Mouse (Mus musculus) thymus, adult 2 months (tissue): ENCODE data around the gene Fto. TPM values are rescaled to one million over a fixed set of nuclear protein-coding genes. Genes with fewer than 3 reads are reported as not detected.

Experiments
- DNase-seq: peaks from one replicate; pipeline ENCODE4 v3.0.0; 2021
- H3K27ac ChIP-seq: fragments of 200-500 bp; 2 replicates; pipeline ENCODE4 v1.5.1; 2012; ENCODE audit warnings: low read length, control low read depth; ENCODE audit not compliant: control insufficient read depth, insufficient read depth
- H3K27me3 ChIP-seq: fragments of 200-500 bp; 2 replicates; pipeline ENCODE4 v1.6.1; 2012; ENCODE audit warnings: mild to moderate bottlenecking, low read length, moderate library complexity, mixed read lengths; ENCODE audit not compliant: control insufficient read depth, insufficient read depth
- H3K36me3 ChIP-seq: fragments of 200-500 bp; 2 replicates; pipeline ENCODE4 v1.6.1; 2012; ENCODE audit warnings: mild to moderate bottlenecking, low read length, moderate library complexity; ENCODE audit not compliant: control insufficient read depth, insufficient read depth
- H3K4me1 ChIP-seq: fragments of 200-500 bp; replicated peaks from 2 replicates; pipeline ENCODE4 v1.6.1; 2012; ENCODE audit warnings: low read length; ENCODE audit not compliant: control insufficient read depth, insufficient read depth
- H3K4me3 ChIP-seq: fragments of 200-500 bp; 2 replicates; pipeline ENCODE4 v1.5.1; 2012; ENCODE audit warnings: mild to moderate bottlenecking, low read length, control low read depth, moderate library complexity; ENCODE audit not compliant: control insufficient read depth, insufficient read depth
- CTCF ChIP-seq: fragments of 200-500 bp; IDR thresholded peaks from 2 replicates; pipeline ENCODE4 v1.5.1; 2012; ENCODE audit warnings: mild to moderate bottlenecking, control low read depth, low read length, moderate library complexity, borderline replicate concordance; ENCODE audit not compliant: control insufficient read depth, poor library complexity, insufficient read depth; ENCODE audit errors: extremely low read depth
- POLR2A ChIP-seq: fragments of 200-500 bp; IDR thresholded peaks from 2 replicates; pipeline ENCODE4 v1.6.1; 2012; ENCODE audit warnings: mild to moderate bottlenecking, low read length, control low read depth, moderate library complexity; ENCODE audit not compliant: control insufficient read depth, poor library complexity, insufficient read depth; ENCODE audit errors: extremely low read depth
- WGBS: fragments of 180-500 bp; shearing (Covaris S2); methylation state at CpG from one replicate; pipeline ENCODE4 v1.1.7; 2018; 5-methylcytosine and 5-hydroxymethylcytosine counted together
- polyA plus RNA-seq: library from polyadenylated mRNA; depleted of rRNA; stranded (reverse); fragments of >200 nt; gene quantifications from 2 replicates; pipeline ENCODE4 v1.2.3, GENCODE M21; 2012

Fto gene
- polyA plus RNA-seq, 1 experiment = 29.9 TPM

- DNase-seq = no peak
- no peaks in the 10 kb centered on the region for H3K27me3 ChIP-seq
- no peaks in the 10 kb centered on the region for H3K4me1 ChIP-seq
- TF ChIP-seq POLR2A = no peak
- no peak for TF ChIP-seq CTCF
- H3K36me3 ChIP-seq = no peaks in the 10 kb centered on the region
- WGBS = 91% methylated on average over 18 of the region's 18 CpGs
- H3K27ac ChIP-seq = no peak overlapping the region
- no peak overlapping the region for H3K4me3 ChIP-seq
Measured at GRCm38 (mm10) chr8:91625686-91626558, 312.6 kb downstream of the Fto start.

- no peak for DNase-seq
- H3K27ac ChIP-seq = no peak overlapping the region
- WGBS = 49% methylated on average over 14 of the region's 14 CpGs
- H3K4me1 ChIP-seq = no peaks in the 10 kb centered on the region
- no peaks in the 10 kb centered on the region for H3K27me3 ChIP-seq
- H3K4me3 ChIP-seq = no peak overlapping the region
- no peaks in the 10 kb centered on the region for H3K36me3 ChIP-seq
- TF ChIP-seq POLR2A (no peak), CTCF (no peak)
Measured at GRCm38 (mm10) chr8:91629594-91629993, 316.3 kb downstream of the Fto start.

DNA sequence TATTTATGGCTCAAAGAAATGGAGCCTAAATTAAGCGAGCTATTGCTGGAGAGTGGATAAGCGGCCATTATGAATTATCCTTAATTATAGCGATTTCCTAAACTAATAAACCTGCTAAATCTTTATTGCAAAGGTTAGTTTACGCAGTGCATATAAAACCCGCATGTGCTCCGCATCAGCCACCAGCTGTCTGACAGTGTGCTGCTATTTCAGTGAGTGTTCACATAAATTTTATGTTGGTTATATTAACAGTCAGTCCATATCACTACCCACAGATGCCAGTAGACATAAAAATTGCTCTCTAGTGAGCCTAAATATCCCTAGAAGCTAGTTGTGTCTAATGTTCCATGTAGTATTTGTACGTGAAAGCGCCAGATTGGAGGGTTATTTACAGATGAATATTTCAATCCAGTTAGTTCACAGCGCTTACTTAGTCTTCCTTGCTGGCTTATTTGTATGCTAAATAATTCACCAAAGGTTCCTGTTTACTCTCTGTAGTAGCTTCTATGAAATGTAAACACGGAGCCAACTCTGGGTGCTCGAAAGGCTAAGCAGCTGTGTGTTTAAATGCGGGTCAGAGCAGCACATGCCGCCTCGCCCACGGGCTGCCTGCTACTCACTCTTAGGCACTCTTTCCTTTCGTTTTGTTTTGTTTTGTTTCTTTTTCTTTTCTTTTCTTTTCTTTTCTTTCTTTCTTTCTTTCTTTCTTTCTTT is 317.2 kb downstream of the Fto start:
- Histone ChIP-seq H3K4me3 (no peak overlapping the region), H3K27me3 (no peaks in the 10 kb centered on the region), H3K27ac (no peak overlapping the region), H3K36me3 (no peaks in the 10 kb centered on the region), H3K4me1 (no peaks in the 10 kb centered on the region)
- TF ChIP-seq POLR2A (no peak), CTCF (no peak)
- WGBS = 93% methylated on average over 16 of the region's 16 CpGs
- DNase-seq = no peak

DNA sequence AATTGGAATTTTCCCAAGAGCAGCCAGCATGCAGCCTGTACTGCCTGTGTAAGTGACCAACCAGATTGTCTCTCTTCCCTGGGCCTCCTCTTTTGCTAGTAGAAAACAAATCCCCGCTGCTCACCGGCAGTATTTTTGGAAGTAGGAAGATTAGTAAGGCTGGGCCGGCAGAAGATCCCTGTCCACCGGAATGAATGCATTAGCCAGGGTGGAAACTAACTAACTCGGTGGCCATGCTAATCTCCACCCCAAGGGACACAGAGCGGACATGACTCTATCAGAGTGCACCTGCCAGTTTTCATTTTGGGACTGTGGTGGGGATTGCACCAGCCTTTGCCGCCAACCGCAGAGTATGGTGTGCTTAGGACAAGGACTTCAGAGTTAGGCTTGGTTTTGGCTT is 319.1 kb downstream of the Fto start:
- Histone ChIP-seq H3K27me3 (no peaks in the 10 kb centered on the region), H3K4me1 (no peaks in the 10 kb centered on the region), H3K27ac (no peak overlapping the region), H3K4me3 (no peak overlapping the region), H3K36me3 (no peaks in the 10 kb centered on the region)
- no peak for DNase-seq
- TF ChIP-seq CTCF (no peak), POLR2A (no peak)
- 97% methylated on average over 8 of the region's 8 CpGs for WGBS

- Histone ChIP-seq H3K4me3 (no peak overlapping the region), H3K27ac (no peak overlapping the region), H3K27me3 (no peaks in the 10 kb centered on the region), H3K36me3 (no peaks in the 10 kb centered on the region), H3K4me1 (no peaks in the 10 kb centered on the region)
- 94% methylated on average over 4 of the region's 4 CpGs for WGBS
- TF ChIP-seq CTCF (no peak), POLR2A (no peak)
- DNase-seq = no peak
Measured at GRCm38 (mm10) chr8:91635406-91635805, 322.1 kb downstream of the Fto start.

GRCm38 (mm10) chr8:91636887-91637286 is 323.6 kb downstream of the Fto start:
- H3K27ac ChIP-seq = no peak overlapping the region
- DNase-seq = no peak
- no peak overlapping the region for H3K4me3 ChIP-seq
- TF ChIP-seq CTCF (no peak), POLR2A (no peak)
- no peaks in the 10 kb centered on the region for H3K4me1 ChIP-seq
- 97% methylated on average over 6 of the region's 6 CpGs for WGBS
- no peaks in the 10 kb centered on the region for H3K36me3 ChIP-seq
- no peaks in the 10 kb centered on the region for H3K27me3 ChIP-seq

GRCm38 (mm10) chr8:91637684-91638083 is 324.4 kb downstream of the Fto start:
- no peak overlapping the region for H3K4me3 ChIP-seq
- 97% methylated on average over 9 of the region's 9 CpGs for WGBS
- no peaks in the 10 kb centered on the region for H3K36me3 ChIP-seq
- no peak overlapping the region for H3K27ac ChIP-seq
- no peaks in the 10 kb centered on the region for H3K27me3 ChIP-seq
- no peak for TF ChIP-seq POLR2A
- no peak for TF ChIP-seq CTCF
- no peak for DNase-seq
- H3K4me1 ChIP-seq = no peaks in the 10 kb centered on the region
